Mouse (Mus musculus) intestine, embryonic 15.5 days (tissue): ENCODE data around the gene Osm. TPM values are rescaled to one million over a fixed set of nuclear protein-coding genes. Genes with fewer than 3 reads are reported as not detected.

ENCODE experiments used
- polyA plus RNA-seq: library from polyadenylated mRNA; unstranded; fragments of >200 nt; fragmentation: Nextera tagmentation; extraction: Ambion mirVana; gene quantifications from 2 replicates; pipeline ENCODE4 v1.2.1, GENCODE M21; 2015

Gene Osm
- polyA plus RNA-seq, 1 experiment from 2014 or later: 0.26 TPM

Other genes starting within 250 kb of the Osm start
- 0.52 and 0.63 TPM in 2 replicates for gene Sec14l4, start 205.0 kb upstream of the Osm start, polyA plus RNA-seq
- not detected in 2 replicates for gene Sec14l3, start 171.6 kb upstream of the Osm start, polyA plus RNA-seq
- gene Mtfp1, start 141.0 kb upstream of the Osm start, polyA plus RNA-seq: 32.2 and 37.0 TPM in 2 replicates
- gene Sec14l2, start 113.0 kb upstream of the Osm start, polyA plus RNA-seq: 1.4 and 1.7 TPM in 2 replicates
- 20.2 and 21.8 TPM in 2 replicates for gene Rnf215, start 101.2 kb upstream of the Osm start, polyA plus RNA-seq
- 3.7 and 3.8 TPM in 2 replicates for gene Ccdc157, start 76.1 kb upstream of the Osm start, polyA plus RNA-seq
- gene Sf3a1, start 76.1 kb upstream of the Osm start, polyA plus RNA-seq: 43.8 and 47.1 TPM in 2 replicates
- 32.3 and 32.4 TPM in 2 replicates for gene Tbc1d10a, start 49.6 kb upstream of the Osm start, polyA plus RNA-seq
- gene Castor1, start 18.2 kb upstream of the Osm start, polyA plus RNA-seq: 3.1 and 4.5 TPM in 2 replicates
- 0.62 and 0.92 TPM in 2 replicates for gene Lif, start 21.1 kb downstream of the Osm start, polyA plus RNA-seq
- 0.30 and 0.35 TPM in 2 replicates for gene Hormad2, start 204.7 kb downstream of the Osm start, polyA plus RNA-seq